Mouse (Mus musculus) G1E (cell line): ENCODE data around the gene Nrde2. TPM values are rescaled to one million over a fixed set of nuclear protein-coding genes. Genes with fewer than 3 reads are reported as not detected.

Experiments used
- ATAC-seq: 2 replicates; pipeline ENCODE4 v1.8.0; 2016; ENCODE audit warnings: mild to moderate bottlenecking; ENCODE audit not compliant: insufficient number of reproducible peaks, poor library complexity, low FRiP score, severe bottlenecking; ENCODE audit errors: extremely low read depth
- DNase-seq: peaks from one replicate; pipeline ENCODE4 v3.0.0; 2012; ENCODE audit warnings: low spot score
- H3K27me3 ChIP-seq: 2 replicates; pipeline ENCODE4 v1.6.1; 2012; ENCODE audit warnings: mild to moderate bottlenecking, low read length, inconsistent platforms; ENCODE audit not compliant: insufficient read depth
- H3K36me3 ChIP-seq: replicated peaks from 2 replicates; pipeline ENCODE3; 2012; ENCODE audit warnings: mild to moderate bottlenecking, inconsistent platforms
- H3K4me1 ChIP-seq: 2 replicates; pipeline ENCODE4 v1.6.1; 2012; ENCODE audit warnings: low read depth, low read length, inconsistent platforms, mixed read lengths; ENCODE audit not compliant: insufficient read depth
- H3K4me3 ChIP-seq: 2 replicates; pipeline ENCODE4 v1.5.1; 2012; ENCODE audit warnings: low read depth, mild to moderate bottlenecking, inconsistent platforms, low read length, moderate library complexity, mixed read lengths
- H3K9me3 ChIP-seq: replicated peaks from 2 replicates; pipeline ENCODE4 v1.6.1; 2012; ENCODE audit warnings: inconsistent platforms
- CTCF ChIP-seq: IDR thresholded peaks from 2 replicates; pipeline ENCODE4 v1.5.1; 2012; ENCODE audit warnings: low read depth, low read length, inconsistent platforms, mixed read lengths
- GATA1 ChIP-seq: IDR thresholded peaks from 2 replicates; pipeline ENCODE4 v1.6.1; 2012; ENCODE audit warnings: borderline replicate concordance, low read length, inconsistent platforms, mixed read lengths
- GATA2 ChIP-seq: IDR thresholded peaks from 2 replicates; pipeline ENCODE4 v1.6.1; 2012; ENCODE audit warnings: low read depth, low read length, inconsistent platforms, borderline replicate concordance
- POLR2AphosphoS5 ChIP-seq: IDR thresholded peaks from 2 replicates; pipeline ENCODE4 v1.6.1; 2012; ENCODE audit warnings: low read depth, low read length, inconsistent platforms; ENCODE audit not compliant: insufficient replicate concordance
- TAL1 ChIP-seq: conservative IDR thresholded peaks from 2 replicates; pipeline ENCODE4 v1.6.1; 2012; ENCODE audit warnings: low read depth, low read length, inconsistent platforms, mixed read lengths
- polyA plus RNA-seq: library from polyadenylated mRNA; stranded (reverse); fragments of >175 nt; gene quantifications from 2 replicates; pipeline ENCODE4 v1.2.3, GENCODE M21; 2012
- total RNA-seq, 2 experiments: library from RNA; stranded (forward) in 1 of 2; stranded (reverse) in 1 of 2; fragments of 200-1000 nt in 1 of 2; fragments of >200 nt in 1 of 2; fragmentation: Nextera tagmentation in 1 of 2; gene quantifications; 2 replicates each; pipeline ENCODE4 v1.2.3; 2014 to 2017

Nrde2 gene
- total and polyA plus RNA-seq, 3 experiments, result 10.8 to 36.2 (median 12.3) TPM

DNA sequence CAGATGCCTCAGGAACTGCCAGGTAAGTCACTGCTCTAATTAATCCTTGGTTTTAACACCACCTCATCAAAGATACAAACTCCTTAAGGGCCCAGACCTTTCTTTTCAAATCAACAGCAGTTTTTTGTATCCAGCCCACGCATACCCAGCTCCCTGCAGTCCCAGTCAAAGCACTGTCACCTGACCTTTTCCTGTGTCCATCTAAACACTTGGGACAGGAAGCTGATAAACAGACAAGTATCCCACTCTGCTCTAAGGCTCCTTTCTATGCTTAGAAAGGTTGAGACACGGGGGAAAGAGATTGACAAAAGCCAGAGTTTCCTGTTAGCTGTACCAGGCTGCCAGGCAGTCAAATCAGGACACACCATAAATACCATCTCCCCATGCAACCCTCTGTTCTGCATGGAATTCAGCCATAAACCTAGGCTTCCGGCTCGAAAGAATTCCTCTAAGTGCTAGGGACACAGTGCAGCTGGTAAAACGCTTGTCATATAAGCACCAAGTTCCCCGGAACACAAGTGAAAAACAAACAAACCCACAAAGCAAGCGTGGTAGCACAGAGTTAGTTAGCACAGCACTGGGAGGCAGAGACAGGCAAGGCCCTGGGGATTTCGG is 31.5 kb downstream of the Nrde2 start:
- DNase-seq, result no peak
- no peak for ATAC-seq
- Histone ChIP-seq H3K4me1 (peaks cover 3% of the 10 kb centered on the region), H3K4me3 (no peak overlapping the region), H3K36me3 (peaks cover 100% of the 10 kb centered on the region), H3K27me3 (no peaks in the 10 kb centered on the region), H3K9me3 (no peaks in the 10 kb centered on the region)
- TF ChIP-seq GATA2 (no peak), POLR2AphosphoS5 (no peak), TAL1 (no peak), GATA1 (no peak), CTCF (no peak)

DNA sequence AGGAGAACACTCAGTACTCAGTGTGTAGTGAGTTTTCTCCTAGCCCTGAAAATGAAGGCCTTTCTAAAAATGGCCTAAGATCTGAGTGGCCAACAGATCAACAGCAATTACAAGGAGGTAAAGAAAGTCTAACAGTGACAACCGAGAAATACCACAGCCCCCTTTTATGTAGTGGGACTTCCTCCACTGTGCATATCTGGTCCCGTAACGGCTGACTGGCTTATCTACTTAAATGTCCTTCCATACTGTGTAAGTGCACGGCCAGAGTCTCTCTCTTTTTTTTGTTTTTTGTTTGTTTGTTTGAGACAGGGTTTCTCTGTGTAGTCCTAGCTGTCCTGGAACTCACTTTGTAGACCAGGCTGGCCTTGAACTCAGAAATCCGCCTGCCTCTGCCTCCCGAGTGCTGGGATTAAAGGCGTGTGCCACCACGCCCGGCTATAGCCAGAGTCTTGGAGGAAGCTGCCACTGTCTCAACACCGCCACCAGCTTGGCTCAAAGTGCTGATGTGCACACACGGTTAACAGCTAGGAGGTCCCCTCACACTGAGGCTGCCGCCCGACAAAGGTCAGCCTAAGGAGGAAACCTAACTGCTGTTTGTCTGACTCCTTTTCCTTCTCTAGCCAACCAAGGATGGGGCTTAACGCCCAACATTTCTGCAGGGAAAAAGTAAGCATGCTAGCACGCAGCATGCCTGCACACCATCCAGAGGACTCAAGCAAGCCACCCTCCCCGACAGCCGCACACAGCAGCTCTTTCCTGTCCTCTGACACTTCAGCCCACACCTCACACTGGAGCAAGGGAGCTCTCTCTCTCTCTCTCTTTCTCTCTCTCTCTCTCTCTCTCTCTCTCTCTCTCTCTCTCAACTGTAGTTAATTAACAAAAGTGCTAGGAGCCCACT is 32.2 kb downstream of the Nrde2 start:
- no peak for DNase-seq
- TF ChIP-seq GATA1 (no peak), GATA2 (no peak), POLR2AphosphoS5 (no peak), TAL1 (no peak), CTCF (no peak)
- no peaks in the 10 kb centered on the region for H3K27me3 ChIP-seq
- ATAC-seq, result no peak
- no peaks in the 10 kb centered on the region for H3K9me3 ChIP-seq
- H3K36me3 ChIP-seq, result peaks cover 99% of the 10 kb centered on the region
- H3K4me3 ChIP-seq, result no peak overlapping the region
- H3K4me1 ChIP-seq, result peaks cover 3% of the 10 kb centered on the region

DNA sequence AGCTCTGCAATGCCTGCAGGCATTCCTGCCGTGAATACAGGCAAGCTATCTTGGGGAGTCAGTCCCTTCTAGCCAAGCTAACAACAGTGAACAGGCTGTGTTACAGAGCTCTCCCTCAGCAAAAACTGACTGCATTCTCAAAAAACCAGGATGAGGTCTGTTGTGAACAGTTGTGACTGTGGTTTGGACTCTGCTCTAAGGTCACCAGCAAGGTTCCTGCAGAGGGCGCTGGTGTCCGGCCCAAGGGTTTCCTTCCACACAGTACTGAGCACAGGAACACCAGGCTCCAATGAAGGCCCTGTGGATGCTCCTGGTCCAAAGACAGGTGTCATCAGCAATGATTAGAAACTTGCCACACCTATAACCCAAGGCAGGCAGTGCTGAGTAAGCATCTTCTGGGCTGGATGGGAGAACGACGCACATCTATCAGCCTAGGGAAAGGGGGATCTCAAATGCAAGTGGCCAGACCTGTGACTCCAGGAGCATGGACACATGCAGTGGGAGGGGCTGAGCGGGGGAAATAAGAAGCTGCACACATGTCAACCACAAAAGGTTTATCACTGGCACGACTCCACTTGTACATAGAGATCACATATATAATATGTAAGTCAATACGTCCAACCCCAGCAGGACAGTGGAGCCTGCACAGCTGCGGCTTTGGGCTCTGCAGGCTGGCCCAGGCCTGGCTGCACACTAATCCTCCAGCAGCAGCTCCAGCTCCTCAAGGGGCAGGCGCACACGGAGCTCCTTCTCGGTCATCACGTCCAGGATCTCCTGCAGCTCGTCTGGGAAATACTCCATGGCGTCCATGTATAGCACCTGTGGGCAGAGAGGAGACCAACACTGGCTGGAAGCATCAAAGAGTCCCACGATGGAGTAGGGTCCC is 34.3 kb downstream of the Nrde2 start:
- H3K9me3 ChIP-seq, result no peaks in the 10 kb centered on the region
- H3K27me3 ChIP-seq, result no peaks in the 10 kb centered on the region
- H3K4me3 ChIP-seq, result no peak overlapping the region
- DNase-seq, result peak; percentile 26
- ATAC-seq, result no peak
- peaks cover 99% of the 10 kb centered on the region for H3K36me3 ChIP-seq
- H3K4me1 ChIP-seq, result peaks cover 6% of the 10 kb centered on the region
- no peak for TF ChIP-seq GATA1
- TF ChIP-seq CTCF, result 0 out of 2 replicates have a peak, but pooled peaks have one; percentile 6
- no peak for TF ChIP-seq GATA2
- TF ChIP-seq TAL1, result no peak
- TF ChIP-seq POLR2AphosphoS5, result 0 out of 2 replicates have a peak, but pooled peaks have one; percentile 18

DNA sequence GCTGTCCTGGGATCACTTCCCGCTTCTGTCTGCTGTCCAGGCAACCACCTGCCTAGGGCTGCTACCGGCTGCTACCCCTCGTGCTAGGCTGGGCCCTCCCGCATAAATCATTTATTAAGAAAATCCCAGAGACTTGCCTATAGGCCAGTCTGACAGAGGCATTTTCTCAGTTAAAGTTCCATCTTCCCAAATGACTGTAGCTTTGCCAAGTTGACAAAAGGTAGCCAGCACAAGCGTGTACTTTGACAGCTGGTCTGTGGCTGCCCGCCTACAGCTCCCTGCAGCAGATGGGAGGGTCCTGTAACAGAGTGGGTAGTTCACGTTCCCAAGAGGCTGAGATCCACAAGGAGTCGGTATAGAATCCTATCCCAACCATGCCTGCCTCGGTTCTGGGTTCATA is 36.0 kb downstream of the Nrde2 start:
- TF ChIP-seq POLR2AphosphoS5, result no peak
- TF ChIP-seq CTCF, result no peak
- no peak for TF ChIP-seq GATA1
- TF ChIP-seq GATA2, result no peak
- TF ChIP-seq TAL1, result no peak
- DNase-seq, result no peak
- Histone ChIP-seq H3K27me3 (no peaks in the 10 kb centered on the region), H3K9me3 (no peaks in the 10 kb centered on the region), H3K36me3 (peaks cover 99% of the 10 kb centered on the region), H3K4me1 (peaks cover 8% of the 10 kb centered on the region), H3K4me3 (no peak overlapping the region)
- ATAC-seq, result no peak

DNA sequence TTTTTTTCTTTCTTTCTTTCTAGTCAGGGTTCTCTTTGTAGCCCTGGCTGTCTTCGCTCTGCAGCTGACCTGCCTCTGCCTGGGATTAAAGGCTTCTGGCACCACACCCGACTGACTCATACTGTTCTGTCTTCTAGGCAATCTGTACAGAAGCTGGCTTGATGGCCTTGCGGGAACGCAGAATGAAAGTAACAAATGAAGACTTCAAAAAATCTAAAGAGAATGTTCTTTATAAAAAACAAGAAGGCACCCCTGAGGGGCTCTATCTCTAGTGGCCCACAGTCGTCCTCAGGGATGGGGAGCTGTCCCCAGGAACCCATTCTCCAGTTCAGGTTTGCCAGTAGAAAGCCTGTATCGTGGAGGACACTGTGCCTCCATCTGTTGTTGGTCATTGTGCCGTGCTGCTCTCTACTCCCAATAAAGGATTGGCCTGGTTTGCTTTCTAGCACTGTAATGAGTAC is 36.5 kb downstream of the Nrde2 start:
- peaks cover 7% of the 10 kb centered on the region; the same call in 1 of the 2 replicates for H3K4me1 ChIP-seq
- H3K36me3 ChIP-seq, result peaks cover 99% of the 10 kb centered on the region
- ATAC-seq, result no peak
- TF ChIP-seq GATA1 (no peak), TAL1 (no peak), GATA2 (no peak), CTCF (no peak), POLR2AphosphoS5 (no peak)
- H3K9me3 ChIP-seq, result no peaks in the 10 kb centered on the region
- H3K27me3 ChIP-seq, result no peaks in the 10 kb centered on the region
- H3K4me3 ChIP-seq, result no peak overlapping the region
- no peak for DNase-seq
